Mouse (Mus musculus): ENCODE data around the gene Boll. TPM values are rescaled to one million over a fixed set of nuclear protein-coding genes. Genes with fewer than 3 reads are reported as not detected.
"Not testable (repeated sequence)": the region's sequence is repeated elsewhere in the genome, so short reads cannot be mapped to it uniquely, and the experiment has no call there.

The Boll gene
- total RNA-seq (2021), result not detected

DNA sequence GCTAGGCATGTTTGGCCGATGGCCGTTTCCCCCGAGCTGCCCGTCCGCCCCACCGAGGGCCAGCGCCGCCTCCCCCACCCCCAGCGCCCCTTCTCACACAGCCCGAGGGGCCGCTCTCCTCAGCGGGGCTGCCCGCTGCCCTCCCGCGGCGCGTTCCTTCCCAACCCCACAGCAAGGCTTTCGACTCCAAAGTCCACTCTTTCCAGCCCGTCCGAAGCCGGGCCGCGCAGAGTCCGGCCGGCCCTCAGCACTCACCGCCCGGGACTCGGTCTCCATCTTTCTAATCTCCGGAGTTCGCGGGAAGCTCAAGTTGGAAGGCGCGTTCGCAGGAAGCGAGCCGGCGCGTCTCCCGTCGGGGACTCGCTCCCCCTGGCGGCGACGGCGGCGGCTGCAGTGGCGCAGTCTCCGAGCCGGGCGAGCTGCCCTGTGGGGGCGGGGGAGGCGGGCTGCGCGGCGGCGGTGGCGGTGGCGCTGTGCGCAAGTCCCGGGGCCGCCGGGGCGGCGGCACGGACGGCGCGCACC, at the start of gene Boll:
TSS of gene Boll (minus strand) at position 426 of the 522 bp plus-strand sequence.
- DNase-seq, result peak; percentile 75
- intact Hi-C loops (cut with DNase I), result loop anchor here (10.0 kb wide), 1 partner anchor 128 kb away; the partner anchor contains the start of gene Mars2

- intact Hi-C loops (cut with DNase I), result loop anchor here (10.0 kb wide), 1 partner anchor 92 kb away; no protein-coding TSS in a partner anchor
- no peak for DNase-seq
These were observed 49.3 kb upstream of the Boll start for GRCm38 (mm10) chr1:55412569-55412968.

DNA sequence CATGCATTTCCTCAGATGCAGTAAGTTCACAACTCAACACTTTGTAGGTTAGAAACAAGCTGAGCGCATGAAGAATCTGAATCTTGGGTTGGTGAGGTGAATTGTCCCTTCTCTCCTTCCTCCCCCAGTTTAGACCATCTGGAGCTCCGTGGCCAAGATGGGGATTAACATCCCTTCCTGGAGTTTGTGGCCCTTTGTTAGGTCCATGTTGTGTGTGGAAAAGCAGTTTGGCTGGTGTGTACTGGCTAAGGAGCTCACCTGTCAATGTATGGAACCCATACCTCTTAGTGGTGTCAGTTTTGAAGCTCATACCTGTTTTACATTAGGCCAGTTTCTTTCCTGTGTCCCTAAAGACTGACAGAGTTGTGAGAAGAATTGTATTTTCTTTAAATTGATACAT, 47.8 kb upstream of the Boll start:
- no peak for DNase-seq
- intact Hi-C loops (cut with DNase I), result loop anchor here (10.0 kb wide), 1 partner anchor 94 kb away; no protein-coding TSS in a partner anchor

GRCm38 (mm10) chr1:55410670-55411069, 47.4 kb upstream of the Boll start:
- intact Hi-C loops (cut with DNase I), result loop anchor here (10.0 kb wide), 1 partner anchor 94 kb away; no protein-coding TSS in a partner anchor
- DNase-seq, result no peak

DNA sequence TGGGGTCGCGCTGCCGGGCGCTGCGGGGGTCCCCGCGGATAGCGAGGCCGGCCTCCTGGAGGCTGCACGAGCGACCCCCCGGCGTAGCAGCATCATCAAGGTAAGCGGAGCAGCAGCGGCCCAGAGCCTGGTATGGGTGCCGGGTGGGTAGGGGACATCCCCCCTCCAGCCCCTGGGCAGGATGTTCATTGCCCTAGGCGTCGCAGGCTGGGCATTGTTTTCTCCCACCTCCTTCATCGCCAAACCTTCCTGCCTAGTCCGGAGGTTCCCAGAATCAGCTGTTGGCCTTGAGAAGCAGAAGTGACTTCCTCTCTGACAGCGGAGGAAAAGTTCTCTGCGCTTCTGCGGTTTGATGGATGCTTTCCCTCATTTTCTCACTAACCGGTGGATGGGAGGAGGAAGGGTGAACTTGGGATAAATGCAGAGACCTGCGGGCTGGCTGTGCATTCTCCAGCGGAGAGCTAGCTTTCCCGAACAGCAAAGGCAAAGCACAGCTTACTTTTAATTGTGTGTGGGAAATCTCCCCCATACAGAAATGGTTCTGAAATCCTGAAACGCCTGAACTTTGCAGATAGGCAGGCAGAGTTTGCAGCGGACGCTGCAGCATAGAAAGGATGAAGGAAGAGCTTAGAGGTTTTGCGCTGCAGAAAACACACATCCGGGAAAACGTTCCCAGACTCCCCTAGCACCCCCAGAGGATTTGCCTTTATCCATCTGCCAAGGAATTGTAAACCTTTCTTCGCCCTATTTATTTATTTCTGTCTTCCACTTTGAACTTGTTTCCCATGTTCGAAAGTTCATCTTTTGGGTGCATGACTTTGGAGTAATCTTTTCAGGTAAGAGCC, 43.5 kb upstream of the Boll start:
- intact Hi-C loops (cut with DNase I), result no loop called here
- peak; percentile 39 for DNase-seq

DNA sequence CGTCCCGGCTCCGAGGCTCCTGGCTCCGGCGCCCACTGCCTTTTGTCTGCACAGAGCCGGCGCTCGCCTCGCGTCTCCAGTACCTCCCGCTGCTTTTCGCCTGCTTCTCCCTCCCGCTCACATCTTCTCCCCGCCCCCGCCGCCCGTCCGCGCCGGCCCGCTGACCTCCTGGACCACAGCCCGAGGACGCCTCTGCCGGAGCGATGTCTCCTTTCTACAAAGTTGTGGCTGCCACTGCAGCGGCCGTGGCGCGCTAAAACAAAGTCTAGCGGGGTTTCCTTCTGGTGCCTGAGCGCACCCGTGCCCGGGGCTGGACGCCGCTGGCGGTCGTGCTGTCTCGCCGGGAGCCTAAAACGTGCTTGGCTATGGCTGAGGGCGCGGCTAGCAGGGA, 42.7 kb upstream of the Boll start:
- intact Hi-C loops (cut with DNase I), result no loop called here
- peak; percentile 83 for DNase-seq

DNA sequence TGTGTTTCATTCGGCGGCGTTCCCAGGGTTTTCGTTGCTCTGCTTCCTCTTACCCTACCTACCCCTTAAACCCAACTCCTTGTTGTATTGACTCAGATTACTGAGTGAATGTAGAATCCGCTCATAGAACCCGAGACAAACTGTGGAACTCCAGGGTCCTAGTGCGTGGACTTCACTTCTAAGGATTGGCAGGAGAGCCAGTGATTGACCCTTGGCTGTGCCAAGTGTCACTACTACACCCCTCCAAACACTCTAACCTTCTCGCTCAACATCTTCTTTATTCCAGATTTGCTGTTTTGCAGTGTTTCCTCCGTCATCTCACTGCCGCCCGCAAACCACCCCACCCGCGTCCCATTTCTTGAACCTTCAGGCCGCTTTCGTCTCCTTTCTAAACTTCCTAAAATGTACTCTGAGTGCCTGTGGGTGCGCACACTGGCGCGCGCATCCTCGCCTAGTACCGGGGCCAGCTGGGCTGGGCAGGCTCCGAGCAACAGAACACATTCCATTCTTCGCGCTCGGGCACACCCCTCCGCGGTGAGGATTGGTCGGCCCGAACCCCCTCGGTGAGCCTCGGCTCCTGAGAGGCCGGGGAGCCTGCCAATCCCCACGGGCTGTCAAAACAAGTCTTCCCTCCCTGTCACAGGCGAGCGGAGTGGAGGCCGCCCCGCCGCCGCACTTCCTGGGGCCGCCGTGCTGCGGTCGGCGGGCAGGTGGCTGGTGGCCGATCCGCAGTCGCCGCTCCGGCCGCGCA, 42.2 kb upstream of the Boll start, which contains the start of gene Plcl1:
TSS of gene Plcl1 (plus strand) at position 650 of the 751 bp plus-strand sequence.
- intact Hi-C loops (cut with DNase I), result loop anchor here (2.0 kb wide), 3 partner anchors 333 to 469 kb away; no protein-coding TSS in a partner anchor
- peak; percentile 98 for DNase-seq

DNA sequence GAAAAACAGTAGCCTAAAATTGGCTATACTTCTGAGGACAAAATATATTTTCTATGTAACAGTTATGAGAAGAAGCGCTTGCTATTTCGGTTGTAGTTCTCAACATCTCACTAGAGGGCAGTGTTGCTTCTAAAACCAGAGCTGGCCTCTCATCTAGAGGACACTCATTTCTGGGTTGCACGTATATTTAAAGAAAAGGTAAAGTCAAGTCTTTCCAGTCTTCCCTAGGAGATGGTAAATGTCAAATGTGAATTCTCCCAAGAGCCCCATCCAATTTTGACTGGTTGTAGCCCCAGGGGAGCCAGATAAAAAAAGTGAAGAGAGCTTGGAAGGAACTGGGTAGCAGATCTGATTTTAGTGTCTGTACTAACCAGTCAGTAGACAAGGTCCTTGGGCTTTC, 41.2 kb upstream of the Boll start:
- peak; percentile 36 for DNase-seq
- intact Hi-C loops (cut with DNase I), result loop anchor here (2.0 kb wide), 3 partner anchors 334 to 470 kb away; no protein-coding TSS in a partner anchor

DNA sequence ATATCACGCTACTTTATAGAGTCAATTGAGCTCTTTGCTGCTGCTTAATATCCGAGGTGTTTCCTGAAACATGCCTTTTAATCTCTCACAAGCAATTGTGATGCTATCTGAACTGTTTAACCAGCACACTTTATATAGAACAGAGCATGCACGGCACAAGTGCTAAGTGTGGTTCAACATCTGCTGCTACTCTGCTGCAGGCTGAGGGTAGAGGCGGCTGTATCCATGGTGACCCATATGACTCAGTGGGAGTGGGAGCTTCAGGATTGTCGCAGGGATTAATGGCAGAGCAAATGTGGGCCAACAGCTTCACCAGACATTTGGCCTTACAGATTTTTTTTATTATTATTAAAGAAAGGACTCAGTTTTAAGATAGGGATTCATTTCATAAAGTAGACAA, 36.6 kb upstream of the Boll start:
- intact Hi-C loops (cut with DNase I), result no loop called here

DNA sequence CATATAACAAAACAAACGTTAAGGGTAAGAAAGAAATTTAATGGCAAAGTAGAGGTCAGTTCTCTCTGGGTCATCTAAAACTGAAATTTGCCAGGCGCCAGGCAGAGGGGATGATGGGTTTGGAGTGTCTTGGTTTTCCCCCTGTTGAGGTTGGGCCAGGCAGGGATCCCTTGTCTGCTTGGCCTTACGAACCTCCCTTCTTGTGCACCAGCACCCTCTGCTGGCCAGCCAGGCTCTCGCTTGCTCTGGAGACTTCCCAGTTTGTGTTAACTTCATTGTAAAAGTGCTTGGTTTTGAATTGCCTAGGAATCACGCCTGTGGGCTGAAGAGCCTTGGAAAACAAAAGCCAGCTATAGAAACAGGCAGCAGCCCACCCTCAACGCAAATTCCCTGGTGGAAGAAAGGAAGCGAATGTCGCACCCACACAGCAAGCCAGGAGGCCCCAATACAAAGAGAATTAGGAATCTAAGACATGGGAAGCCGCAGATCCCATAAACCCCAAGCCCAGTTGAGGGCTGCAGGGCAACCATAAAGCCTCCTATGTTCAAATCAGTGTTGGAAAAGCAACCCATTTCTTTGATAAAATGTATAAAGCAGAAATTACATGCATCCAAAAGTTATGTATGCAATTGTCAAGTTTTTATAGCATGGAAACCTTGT, 20.0 kb upstream of the Boll start:
- peak; percentile 89 for DNase-seq
- intact Hi-C loops (cut with DNase I), result no loop called here

More for the DNA sequence above, 36.6 kb upstream of the Boll start:
- DNase-seq, result peak; percentile 20

DNA sequence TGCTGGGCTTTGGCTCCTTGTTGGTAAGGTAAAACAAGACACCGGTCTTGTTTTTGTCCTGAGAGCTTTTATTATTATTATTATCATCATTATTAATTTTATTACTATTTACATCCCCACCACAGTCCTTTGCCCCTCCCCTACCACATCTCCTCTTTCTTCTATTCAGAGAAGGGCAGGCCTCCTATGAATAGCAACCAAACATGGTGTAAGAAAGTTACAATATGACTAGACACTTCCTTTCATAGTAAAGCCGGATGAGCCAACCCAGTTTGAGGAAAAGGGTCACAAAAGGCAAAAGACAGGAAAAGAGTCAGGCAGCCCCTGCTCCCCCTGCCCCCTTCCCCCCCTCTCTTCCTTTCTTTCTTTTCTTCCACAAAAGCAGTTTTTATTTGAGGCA, 17.3 kb upstream of the Boll start:
- DNase-seq, result no peak
- intact Hi-C loops (cut with DNase I), result no loop called here

DNA sequence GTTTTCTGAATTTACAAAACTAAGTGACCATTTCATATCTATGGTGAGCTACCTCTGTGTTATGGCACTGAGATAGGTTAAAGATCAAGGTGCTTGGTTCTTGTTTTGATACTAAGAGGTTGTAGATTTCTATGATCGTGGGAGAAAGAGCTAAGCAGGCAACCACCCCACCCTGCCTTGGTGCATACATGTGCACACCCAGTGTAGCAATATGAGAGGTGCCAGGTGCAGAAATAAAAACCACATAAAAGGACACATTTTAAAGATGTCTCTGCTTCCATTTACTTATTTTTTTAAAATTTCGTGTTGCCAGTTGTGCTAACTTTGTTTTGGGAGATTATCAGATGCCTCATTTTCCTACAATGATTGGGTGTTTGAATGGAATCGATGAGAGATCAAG, 9.4 kb upstream of the Boll start:
- intact Hi-C loops (cut with DNase I), result no loop called here
- no peak for DNase-seq

- intact Hi-C loops (cut with DNase I), result loop anchor here (10.0 kb wide), 1 partner anchor 129 kb away; the partner anchor contains the start of gene Mars2
- DNase-seq, result peak; percentile 68
These were observed 317 bp upstream of the Boll start for GRCm38 (mm10) chr1:55363586-55363985.

DNA sequence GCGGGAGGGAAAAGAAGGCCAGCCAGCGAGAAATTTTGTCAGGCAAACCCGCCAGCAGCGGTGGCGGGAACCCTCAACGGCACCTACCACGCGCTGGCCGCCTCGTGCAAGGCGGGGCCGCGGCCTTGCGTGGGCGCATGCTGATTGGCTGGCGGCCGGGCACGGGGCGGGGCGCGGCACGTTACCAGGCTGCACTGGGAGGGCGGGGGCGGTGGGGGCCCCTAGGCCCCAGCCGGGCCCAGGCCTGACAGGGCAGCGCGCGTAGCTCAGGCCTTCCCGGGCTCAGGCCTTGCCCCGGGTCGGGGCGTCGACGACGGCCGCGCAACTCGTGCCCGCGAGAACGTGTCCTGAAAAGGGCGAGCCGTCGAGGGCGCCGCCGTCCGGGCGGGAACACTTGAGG, 635 bp downstream of the Boll start:
- DNase-seq, result no peak
- intact Hi-C loops (cut with DNase I), result loop anchor here (10.0 kb wide), 1 partner anchor 128 kb away; the partner anchor contains the start of gene Mars2

GRCm38 (mm10) chr1:55351914-55352313, 11.4 kb downstream of the Boll start:
- intact Hi-C loops (cut with DNase I); DNase-seq: not testable (repeated sequence)

DNA sequence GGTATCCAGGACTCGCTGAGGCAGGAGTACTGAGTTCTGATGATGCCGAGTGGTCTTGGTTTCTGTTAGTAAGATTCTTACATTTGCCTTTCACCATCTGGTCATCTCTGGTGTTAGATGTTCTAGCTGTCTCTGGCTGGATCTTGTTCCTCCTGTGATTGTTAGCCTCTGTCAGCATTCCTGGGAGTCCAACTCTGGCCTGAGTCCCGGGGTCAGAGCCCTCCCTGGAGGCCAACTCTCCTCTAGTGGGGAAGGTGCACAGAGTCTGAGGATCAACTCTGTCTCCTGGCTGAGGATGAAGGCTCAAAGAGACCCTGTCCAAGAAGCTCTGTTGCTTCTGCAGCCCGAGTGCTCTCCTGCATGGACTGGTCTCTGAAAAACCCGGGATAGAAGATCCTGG, 37.8 kb downstream of the Boll start:
- not testable (repeated sequence) for DNase-seq

GRCm38 (mm10) chr1:55301077-55301476, 62.2 kb downstream of the Boll start:
- intact Hi-C loops (cut with DNase I), result no loop called here
- DNase-seq, result no peak

More for the DNA sequence above, 37.8 kb downstream of the Boll start:
- intact Hi-C loops (cut with DNase I), result not testable (repeated sequence)

DNA sequence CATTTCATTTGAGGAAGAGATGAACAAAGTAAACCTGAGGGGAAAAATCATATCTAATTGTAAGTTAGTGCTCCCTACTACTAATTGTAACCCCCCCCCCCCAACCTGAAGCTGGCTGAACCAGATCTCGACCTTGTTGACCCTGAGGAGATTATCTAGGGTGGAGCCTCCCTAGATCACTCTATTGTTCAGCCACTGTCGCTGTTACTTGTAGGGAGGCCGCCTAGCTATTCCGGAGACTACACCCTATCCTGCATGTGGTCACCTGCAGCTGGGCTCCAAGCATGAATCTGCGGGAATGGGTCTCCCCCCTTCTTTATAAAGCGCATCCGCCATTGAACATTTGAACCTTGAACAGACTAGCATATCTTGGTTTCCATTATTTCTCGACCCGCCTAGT, 84.2 kb downstream of the Boll start:
- intact Hi-C loops (cut with DNase I), result no loop called here
- DNase-seq, result no peak

DNA sequence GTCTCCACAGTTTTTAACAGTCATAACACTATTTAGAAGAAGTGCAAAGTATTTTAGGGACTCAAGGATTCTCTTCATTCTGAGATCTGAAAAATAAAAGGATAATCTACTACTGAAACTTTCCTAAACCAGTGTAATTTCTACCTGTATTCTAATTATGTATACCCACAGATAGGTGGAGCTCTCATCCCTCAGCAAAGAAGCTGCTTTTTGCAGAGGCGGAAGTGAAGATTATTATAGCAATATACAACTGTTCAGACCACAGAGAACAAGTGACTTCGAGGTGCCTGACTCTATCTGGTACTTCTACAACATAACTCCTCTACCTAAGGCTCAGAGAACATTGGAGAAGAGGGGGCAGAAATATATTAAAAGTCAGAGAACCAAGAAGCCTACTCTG, 97.8 kb downstream of the Boll start:
- no peak for DNase-seq
- intact Hi-C loops (cut with DNase I), result no loop called here

DNA sequence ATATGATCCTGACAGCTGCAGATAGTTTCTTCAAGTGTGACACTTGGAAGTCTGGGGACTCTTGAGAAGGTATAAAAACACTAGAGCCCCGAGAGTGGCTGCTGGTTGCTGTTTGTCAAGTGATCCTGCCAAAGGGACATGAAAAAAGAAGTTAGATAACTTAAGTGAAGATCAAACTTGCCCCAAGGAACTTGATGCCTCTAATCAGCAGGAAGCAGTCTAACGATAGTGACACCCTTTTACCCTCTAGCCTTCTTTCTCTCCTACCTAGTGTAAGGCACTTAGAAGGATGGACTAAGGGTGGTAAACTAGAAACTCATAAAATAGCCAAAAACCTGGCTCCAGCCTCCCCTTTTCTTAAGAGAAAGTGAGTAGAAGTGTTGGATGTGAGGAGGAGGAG, 98.9 kb downstream of the Boll start:
- intact Hi-C loops (cut with DNase I), result no loop called here
- DNase-seq, result no peak

Data from left cerebral cortex, postnatal 4 days (tissue).